Mouse (Mus musculus): ENCODE measurements at regions not wholly inside any gene's neighbourhood (a gene's known extent, or its start where the extent isn't known, plus 50 kb on each side); places are given as distances from the start of the nearest gene placed in this dataset.

GRCm38 (mm10) chr14:17057355-17057754 is 238.4 kb upstream of the Rarb start:
- no peak for DNase-seq (ENCODE audit: low read depth, low spot score)

GRCm38 (mm10) chr14:17055741-17056140 is 236.8 kb upstream of the Rarb start:
- DNase-seq (ENCODE audit: low read depth, low spot score), result no peak

- no peak for DNase-seq (ENCODE audit: low read depth, low spot score)
Measured at GRCm38 (mm10) chr14:17054381-17054780, 235.4 kb upstream of the Rarb start.

DNA sequence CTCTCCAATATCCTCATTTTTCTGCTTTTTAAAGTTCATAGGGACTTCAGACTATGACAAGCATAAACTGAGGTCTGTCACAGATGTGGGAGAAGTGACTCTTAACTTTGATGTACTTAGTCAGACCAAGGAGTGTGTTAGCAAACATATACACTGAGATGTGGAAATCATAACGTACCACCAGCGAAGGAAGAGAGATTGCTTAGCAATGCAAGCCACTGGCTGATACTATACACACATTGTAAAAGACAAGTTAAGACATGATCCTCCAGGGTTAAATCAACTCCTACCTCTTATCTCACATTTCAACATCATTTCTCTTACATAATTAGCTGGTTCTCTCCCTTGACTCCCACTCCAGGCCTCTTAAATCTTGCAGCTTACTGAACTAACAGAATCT is 227.9 kb upstream of the Rarb start:
- no peak for DNase-seq (ENCODE audit: low read depth, low spot score)

- no peak for DNase-seq (ENCODE audit: low read depth, low spot score)
Measured at GRCm38 (mm10) chr14:17045426-17046132, 226.6 kb upstream of the Rarb start.

DNA sequence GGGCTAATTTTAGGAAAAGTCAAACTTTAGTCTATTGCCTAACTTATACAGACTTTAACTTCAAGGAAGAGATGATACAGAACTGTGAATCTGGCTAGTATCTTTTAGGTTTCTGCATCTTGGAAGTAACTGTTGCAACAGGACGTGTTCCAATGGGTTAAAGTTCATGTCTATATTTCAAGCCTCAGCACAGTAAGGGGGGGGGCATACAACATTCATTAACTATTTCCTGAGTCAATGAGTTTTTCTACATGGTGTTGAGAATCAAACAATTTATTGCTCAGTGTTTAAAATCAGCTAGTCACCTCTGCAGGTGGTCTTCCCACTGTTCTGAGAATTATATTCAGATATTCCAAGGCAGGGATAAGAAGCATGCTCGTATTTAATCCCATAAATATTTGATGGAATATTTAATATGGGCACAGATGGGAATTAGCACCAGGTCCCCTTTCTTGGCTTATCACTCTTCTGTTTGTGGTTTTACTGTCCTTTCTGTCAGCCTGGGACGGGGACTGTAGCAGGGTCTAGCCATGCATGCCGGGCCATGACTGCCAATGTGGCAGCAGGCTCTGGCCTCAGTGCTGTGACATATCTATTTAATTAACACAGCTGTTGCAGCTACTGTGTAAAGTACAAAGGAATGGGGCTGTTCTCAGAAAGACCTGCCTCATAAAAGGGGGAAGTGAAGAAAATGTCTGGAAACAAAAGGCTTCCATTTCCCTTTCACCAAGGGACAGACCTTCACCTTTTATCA is 201.8 kb upstream of the Rarb start:
- no peak for DNase-seq (ENCODE audit: low read depth, low spot score)

- no peak for DNase-seq (ENCODE audit: low read depth, low spot score)
Measured at GRCm38 (mm10) chr14:17012931-17013330, 194.0 kb upstream of the Rarb start.

DNA sequence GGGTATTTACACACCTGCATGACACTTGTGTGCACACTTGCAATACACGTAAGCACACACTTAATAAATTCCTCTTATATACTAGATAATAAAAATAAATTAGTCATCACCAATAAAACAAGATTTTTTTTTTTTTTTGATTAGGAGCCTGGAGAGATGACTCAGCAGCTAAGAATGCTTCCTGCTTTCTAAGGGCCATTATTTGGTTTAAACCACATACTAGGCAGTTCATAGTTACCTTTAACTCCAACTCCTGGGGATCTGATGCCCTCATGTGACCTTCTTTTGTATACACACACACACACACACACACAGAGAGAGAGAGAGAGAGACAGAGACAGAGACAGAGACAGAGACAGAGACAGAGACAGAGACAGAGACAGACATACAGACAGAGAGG is 193.2 kb upstream of the Rarb start:
- DNase-seq (ENCODE audit: low read depth, low spot score), result no peak

- no peak for DNase-seq (ENCODE audit: low read depth, low spot score)
Measured at GRCm38 (mm10) chr14:17005194-17006018, 186.4 kb upstream of the Rarb start.

DNA sequence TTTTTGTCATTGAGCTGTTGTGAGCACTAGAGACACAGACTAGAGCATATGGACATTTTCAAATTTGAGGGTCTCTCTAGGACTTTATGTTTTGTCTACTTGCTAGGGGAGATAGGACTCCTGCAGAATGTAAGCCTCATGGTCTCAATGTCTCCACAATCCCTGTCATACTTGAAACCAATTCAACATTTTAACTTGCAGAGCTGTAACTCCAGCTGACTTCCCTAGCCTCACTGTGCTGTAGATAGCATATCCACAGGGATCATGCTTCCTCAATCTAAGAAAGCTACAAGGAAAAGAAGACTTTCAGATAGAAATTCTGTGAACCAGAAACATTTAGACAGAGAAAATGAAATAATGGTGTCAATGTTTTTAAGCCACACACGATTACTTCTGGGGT is 185.8 kb upstream of the Rarb start:
- no peak for DNase-seq (ENCODE audit: low read depth, low spot score)

GRCm38 (mm10) chr14:16996716-16997115 is 177.8 kb upstream of the Rarb start:
- no peak for DNase-seq (ENCODE audit: low read depth, low spot score)

GRCm38 (mm10) chr14:16970911-16971310 is 152.0 kb upstream of the Rarb start:
- peak; percentile 65 for DNase-seq (ENCODE audit: low read depth, low spot score)

DNA sequence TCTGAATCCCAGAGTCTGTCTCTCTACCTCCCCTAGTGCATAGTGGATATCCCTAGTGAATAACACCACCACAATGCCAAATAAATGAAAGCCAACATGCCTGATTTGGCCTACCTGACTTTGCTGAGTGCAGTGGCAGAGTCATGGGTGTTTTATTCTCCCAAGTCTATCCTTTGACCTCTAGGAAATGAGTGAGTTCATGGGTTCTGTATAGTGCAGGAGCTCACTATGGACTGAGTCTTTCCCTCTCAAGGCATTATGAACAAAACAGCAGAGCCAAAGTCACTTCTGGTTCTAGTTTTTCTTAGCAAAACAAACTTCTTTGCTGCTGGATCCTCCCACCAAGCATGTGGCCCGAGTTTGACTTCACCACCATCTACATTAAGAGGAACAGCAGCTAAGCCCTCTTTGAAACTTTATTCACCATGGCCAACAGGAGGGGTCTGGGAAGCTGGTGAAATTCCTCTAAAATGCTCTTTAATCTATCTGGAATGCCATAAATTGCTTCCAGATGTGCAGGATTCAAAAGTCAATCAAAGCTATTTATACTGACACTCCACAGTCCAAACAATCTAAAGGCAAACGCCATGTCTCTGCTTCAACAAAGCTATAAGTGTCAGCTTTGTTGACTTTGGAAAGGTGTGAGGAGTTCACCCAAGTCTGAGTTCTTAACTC is 145.9 kb upstream of the Rarb start:
- no peak for DNase-seq (ENCODE audit: low read depth, low spot score)

DNA sequence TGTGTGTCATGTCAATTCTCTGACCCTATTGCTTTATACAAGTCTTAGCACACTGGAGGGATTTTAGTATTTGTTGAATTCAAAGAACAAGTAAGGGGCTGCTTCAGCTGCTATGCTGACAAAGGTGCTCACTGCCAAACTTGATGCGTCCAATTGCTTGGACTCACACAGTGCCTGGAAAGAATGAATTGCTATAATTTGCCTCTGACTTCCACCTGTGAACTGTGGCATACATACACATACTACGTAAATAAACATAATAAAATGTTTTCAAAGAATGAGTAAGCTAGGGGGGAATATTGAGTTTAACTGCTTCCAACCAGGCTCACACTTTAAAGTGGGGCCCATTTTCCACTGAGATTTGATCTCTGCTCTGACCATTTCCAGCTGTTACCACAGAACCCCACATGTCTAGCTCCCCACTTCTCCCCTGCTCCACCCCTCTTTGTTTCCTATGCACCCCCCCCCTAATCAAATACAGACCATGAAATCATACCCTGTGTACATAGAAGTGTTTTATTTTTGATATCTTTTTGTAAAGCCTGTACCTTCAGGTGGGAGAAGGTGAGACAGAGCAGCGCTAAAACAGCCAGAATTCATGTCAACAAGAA is 143.4 kb upstream of the Rarb start:
- no peak for DNase-seq (ENCODE audit: low read depth, low spot score)

DNA sequence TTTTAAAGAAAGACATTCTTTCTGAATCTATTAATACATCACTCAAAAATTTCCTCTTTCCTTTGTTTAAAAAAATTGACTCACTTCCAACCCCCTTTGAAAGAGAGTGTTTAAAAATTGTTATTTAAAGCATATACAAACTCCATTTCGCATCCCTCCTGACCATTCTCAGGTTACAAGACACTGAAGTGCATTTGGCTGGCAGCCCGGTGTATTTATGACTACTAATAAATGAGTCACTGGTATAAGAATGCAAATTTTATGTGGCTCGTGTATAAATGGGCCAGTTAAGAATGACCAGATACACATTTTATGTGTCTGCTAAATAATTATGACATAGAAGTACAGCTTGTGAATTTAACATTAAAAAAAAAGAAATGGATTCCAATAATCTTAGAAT is 138.8 kb upstream of the Rarb start:
- no peak for DNase-seq (ENCODE audit: low read depth, low spot score)

DNA sequence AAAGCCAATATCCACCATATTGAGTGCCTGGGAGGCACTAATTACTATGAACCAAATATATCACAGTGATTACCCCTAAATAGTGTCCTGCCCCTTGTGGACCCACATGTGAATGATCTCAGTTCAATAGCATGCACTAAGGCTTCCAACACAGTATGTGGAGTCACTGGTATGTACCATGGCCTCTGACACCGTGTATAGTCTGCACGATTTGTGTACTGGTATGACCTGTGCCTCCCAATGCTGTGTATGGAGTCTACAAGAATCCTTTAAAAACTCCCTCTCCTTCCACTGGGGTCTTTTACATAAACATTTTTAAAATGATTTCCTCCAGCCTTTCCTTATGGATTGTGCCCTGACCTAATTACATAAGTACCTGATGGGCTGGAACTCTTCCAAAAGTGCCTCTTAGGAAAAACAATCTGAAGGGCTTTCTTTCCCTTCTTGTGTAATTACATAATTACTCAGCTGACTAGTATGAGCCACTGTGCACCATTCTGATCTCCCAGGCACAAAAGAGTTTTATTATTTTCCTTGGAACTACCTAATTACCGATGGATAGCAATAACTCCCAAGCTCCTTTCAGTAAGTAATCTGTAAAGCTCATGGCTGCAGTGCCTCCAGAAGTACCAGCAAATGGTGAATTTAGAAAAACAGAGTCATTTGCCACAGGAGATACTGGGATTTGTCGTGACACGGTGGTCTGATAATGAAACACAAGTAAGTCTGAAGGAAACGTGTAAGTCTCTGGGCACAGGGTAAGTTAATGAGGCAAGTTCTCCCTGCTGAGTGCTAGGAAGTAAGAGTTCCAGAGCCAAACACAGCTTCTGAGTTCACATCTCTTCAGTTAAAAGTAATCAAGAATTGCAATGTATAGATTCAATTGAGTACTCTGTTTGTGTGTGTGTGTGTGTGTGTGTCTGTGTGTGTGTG is 135.8 kb upstream of the Rarb start:
- DNase-seq (ENCODE audit: low read depth, low spot score), result no peak

DNA sequence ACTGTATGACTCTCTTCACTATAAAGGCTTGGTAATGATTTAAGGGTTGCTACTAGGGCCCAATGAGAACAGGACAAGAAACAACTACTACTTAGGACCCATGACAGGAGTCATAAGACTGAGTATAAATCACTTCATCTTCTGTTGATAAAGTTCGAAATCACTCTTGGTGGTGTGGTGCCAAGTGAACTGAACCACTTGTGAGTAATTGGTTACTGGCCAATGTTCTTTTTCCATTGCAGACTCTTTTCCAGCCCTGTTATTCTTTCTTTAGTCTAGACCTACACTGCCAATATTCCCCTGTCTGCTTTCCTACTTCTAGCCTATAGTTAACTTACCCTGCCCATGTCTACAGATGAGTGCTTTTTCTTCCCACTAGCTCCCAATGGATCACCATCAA is 129.8 kb upstream of the Rarb start:
- DNase-seq (ENCODE audit: low read depth, low spot score), result no peak

DNA sequence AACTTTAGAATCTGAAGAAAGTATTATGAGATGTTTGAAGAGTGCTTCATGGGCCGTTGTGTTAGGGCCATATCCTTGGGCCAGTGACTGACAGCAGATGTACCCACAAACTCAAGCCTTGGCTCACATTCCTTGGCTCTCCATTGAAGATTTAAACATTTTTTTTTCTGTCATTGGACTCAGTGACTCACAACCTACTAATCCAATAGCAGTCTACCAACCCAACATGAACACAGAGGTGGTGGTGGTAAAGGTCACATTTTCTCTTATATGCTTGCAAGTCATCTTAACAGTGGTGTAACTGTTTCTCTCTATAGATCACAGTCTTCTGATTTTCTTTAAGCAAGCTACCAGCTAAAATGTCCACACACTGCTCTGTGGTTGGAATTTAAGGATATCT is 125.5 kb upstream of the Rarb start:
- no peak for DNase-seq (ENCODE audit: low read depth, low spot score)

GRCm38 (mm10) chr14:16943531-16943930 is 124.6 kb upstream of the Rarb start:
- DNase-seq (ENCODE audit: low read depth, low spot score), result no peak

- DNase-seq (ENCODE audit: low read depth, low spot score), result no peak
Measured at GRCm38 (mm10) chr14:16927136-16927535, 108.2 kb upstream of the Rarb start.

All from R1 (cell line).